Mouse (Mus musculus) CH12.LX (cell line): Measurements from ENCODE around the gene Dnm3. TPM values are rescaled to one million over a fixed set of nuclear protein-coding genes. Genes with fewer than 3 reads are reported as not detected.

ENCODE experiments used
- DNase-seq: peaks from one replicate; pipeline ENCODE4 v3.0.0-alpha.2; 2013; ENCODE audit errors: extremely low read depth
- H3K27ac ChIP-seq: 2 replicates; pipeline ENCODE4 v1.5.1; 2012; ENCODE audit warnings: low read depth, mild to moderate bottlenecking, control low read depth, moderate library complexity; ENCODE audit not compliant: insufficient read depth
- H3K27me3 ChIP-seq: replicated peaks from 2 replicates; pipeline ENCODE3; 2012; ENCODE audit warnings: inconsistent platforms
- H3K36me3 ChIP-seq, 2 experiments: replicated peaks in 1 of 2; 2 replicates each; pipeline versions ENCODE3 to v1.6.1; 2012; ENCODE audit warnings: inconsistent platforms in 1 of 2, low read length in 1 of 2, mild to moderate bottlenecking in 1 of 2, mixed read lengths in 1 of 2, moderate library complexity in 1 of 2; ENCODE audit not compliant: control insufficient read depth in 1 of 2, insufficient read depth in 1 of 2
- H3K4me1 ChIP-seq, 2 experiments: 2 replicates each; pipeline ENCODE4 v1.6.1; 2012; ENCODE audit warnings: inconsistent platforms in 1 of 2, moderate library complexity in 1 of 2; ENCODE audit not compliant: insufficient read depth in 2 of 2, control insufficient read depth in 1 of 2
- H3K4me2 ChIP-seq: 2 replicates; pipeline ENCODE4 v1.6.1; 2012; ENCODE audit warnings: low read depth, mild to moderate bottlenecking, control low read depth; ENCODE audit not compliant: poor library complexity, insufficient read depth, severe bottlenecking
- H3K4me3 ChIP-seq, 3 experiments: fragments of 150-350 bp in 1 of 3; sonication (generic) in 1 of 3; replicated peaks in 1 of 3; 2 replicates each; pipeline versions ENCODE3 to v1.5.1; 2011 to 2012; ENCODE audit warnings: low read depth in 2 of 3, low read length in 2 of 3, mild to moderate bottlenecking in 2 of 3, moderate library complexity in 2 of 3, control low read depth in 1 of 3, improper control_type of control experiment in 1 of 3, inconsistent platforms in 1 of 3, mixed read lengths in 1 of 3; ENCODE audit not compliant: poor library complexity in 1 of 3
- H3K79me2 ChIP-seq: replicated peaks from 2 replicates; pipeline ENCODE4 v1.6.1; 2012; ENCODE audit warnings: mild to moderate bottlenecking, moderate library complexity; ENCODE audit not compliant: control insufficient read depth, poor library complexity, insufficient read depth, severe bottlenecking; ENCODE audit errors: extremely low read depth
- H3K9ac ChIP-seq: 2 replicates; pipeline ENCODE4 v1.6.1; 2012; ENCODE audit warnings: low read depth, mild to moderate bottlenecking, control low read depth, moderate library complexity; ENCODE audit not compliant: insufficient read depth
- H3K9me3 ChIP-seq: replicated peaks from 2 replicates; pipeline ENCODE3; 2012; ENCODE audit warnings: low read length, inconsistent platforms, mixed read lengths
- CHD1 ChIP-seq: IDR thresholded peaks from 2 replicates; pipeline ENCODE4 v1.6.1; 2012; ENCODE audit warnings: low read depth, low read length, improper control_type of control experiment, inconsistent platforms
- CHD2 ChIP-seq: IDR thresholded peaks from 2 replicates; pipeline ENCODE4 v1.6.1; 2011; ENCODE audit warnings: low read length, improper control_type of control experiment
- ETS1 ChIP-seq: conservative IDR thresholded peaks from 2 replicates; pipeline ENCODE4 v1.6.1; 2012; ENCODE audit warnings: low read depth, mild to moderate bottlenecking, inconsistent platforms, low read length, improper control_type of control experiment, moderate library complexity
- HCFC1 ChIP-seq: IDR thresholded peaks from 2 replicates; pipeline ENCODE4 v1.6.1; 2012; ENCODE audit warnings: low read depth, mild to moderate bottlenecking, inconsistent platforms, low read length, improper control_type of control experiment
- JUND ChIP-seq: conservative IDR thresholded peaks from 2 replicates; pipeline ENCODE4 v1.6.1; 2011; ENCODE audit warnings: low read depth, low read length, improper control_type of control experiment
- KAT2A ChIP-seq: IDR thresholded peaks from 2 replicates; pipeline ENCODE4 v1.6.1; 2012; ENCODE audit warnings: low read length, improper control_type of control experiment, inconsistent platforms; ENCODE audit not compliant: insufficient replicate concordance
- MAZ ChIP-seq: IDR thresholded peaks from 2 replicates; pipeline ENCODE4 v1.6.1; 2012; ENCODE audit warnings: low read depth, mild to moderate bottlenecking, inconsistent platforms, low read length, improper control_type of control experiment, moderate library complexity
- MEF2A ChIP-seq: IDR thresholded peaks from 2 replicates; pipeline ENCODE4 v1.6.1; 2014; ENCODE audit warnings: low read depth, mild to moderate bottlenecking, inconsistent platforms, low read length, improper control_type of control experiment, borderline replicate concordance
- MXI1 ChIP-seq: IDR thresholded peaks from 2 replicates; pipeline ENCODE4 v1.6.1; 2011; ENCODE audit warnings: mild to moderate bottlenecking, low read depth, low read length, improper control_type of control experiment
- POLR2A ChIP-seq: IDR thresholded peaks from 2 replicates; pipeline ENCODE4 v1.6.1; 2011; ENCODE audit warnings: low read depth, mild to moderate bottlenecking, improper control_type of control experiment, low read length
- POLR2AphosphoS2 ChIP-seq: IDR thresholded peaks from 2 replicates; pipeline ENCODE4 v1.6.1; 2011; ENCODE audit warnings: low read depth, low read length, improper control_type of control experiment
- UBTF ChIP-seq: IDR thresholded peaks from 2 replicates; pipeline ENCODE4 v1.6.1; 2012; ENCODE audit warnings: low read depth, mild to moderate bottlenecking, inconsistent platforms, low read length, improper control_type of control experiment, moderate library complexity
- USF1 ChIP-seq: IDR thresholded peaks from 2 replicates; pipeline ENCODE4 v1.6.1; 2014; ENCODE audit warnings: low read depth, mild to moderate bottlenecking, inconsistent platforms, low read length, improper control_type of control experiment
- USF2 ChIP-seq: conservative IDR thresholded peaks from 2 replicates; pipeline ENCODE4 v1.6.1; 2011; ENCODE audit warnings: low read depth, low read length, improper control_type of control experiment
- ZKSCAN1 ChIP-seq: IDR thresholded peaks from 2 replicates; pipeline ENCODE4 v1.6.1; 2012; ENCODE audit warnings: low read depth, inconsistent platforms, low read length, improper control_type of control experiment, borderline replicate concordance
- ZMIZ1 ChIP-seq: IDR thresholded peaks from 2 replicates; pipeline ENCODE4 v1.6.1; 2012; ENCODE audit warnings: low read depth, mild to moderate bottlenecking, inconsistent platforms, low read length, improper control_type of control experiment
- dilution Hi-C: fragments of 300-500 bp; cut with MboI; formaldehyde crosslinking; loops from 2 replicates; pipeline ENCODE4 v1.14.3; 2020; ENCODE audit warnings: low sequenced_read_pairs; ENCODE audit not compliant: extremely low pct_unique_long_range_greater_than_20kb, extremely low pct_ligation_motif_present
- in situ Hi-C: fragments of 300-500 bp; cut with MboI; formaldehyde crosslinking; loops from 3 replicates; pipeline ENCODE4 v1.14.3; 2019; ENCODE audit warnings: low sequenced_read_pairs, low pct_ligation_motif_present, low pct_unique_long_range_greater_than_20kb, mixed read lengths
- polyA plus RNA-seq: library from polyadenylated mRNA; unstranded; fragments of >175 nt; gene quantifications from 2 replicates; pipeline ENCODE4 v1.2.1, GENCODE M21; 2012; ENCODE audit warnings: low read depth; ENCODE audit not compliant: insufficient read length
- total RNA-seq, 2 experiments: library from RNA; depleted of rRNA; stranded (reverse); fragments of 300-350 nt in 1 of 2; fragments of >200 nt in 1 of 2; gene quantifications; 2 replicates each; pipeline ENCODE4 v1.2.3; 2012 to 2014

The Dnm3 gene
- total and polyA plus RNA-seq, 3 experiments = 3.6 to 9.5 (median 6.9) TPM

DNA sequence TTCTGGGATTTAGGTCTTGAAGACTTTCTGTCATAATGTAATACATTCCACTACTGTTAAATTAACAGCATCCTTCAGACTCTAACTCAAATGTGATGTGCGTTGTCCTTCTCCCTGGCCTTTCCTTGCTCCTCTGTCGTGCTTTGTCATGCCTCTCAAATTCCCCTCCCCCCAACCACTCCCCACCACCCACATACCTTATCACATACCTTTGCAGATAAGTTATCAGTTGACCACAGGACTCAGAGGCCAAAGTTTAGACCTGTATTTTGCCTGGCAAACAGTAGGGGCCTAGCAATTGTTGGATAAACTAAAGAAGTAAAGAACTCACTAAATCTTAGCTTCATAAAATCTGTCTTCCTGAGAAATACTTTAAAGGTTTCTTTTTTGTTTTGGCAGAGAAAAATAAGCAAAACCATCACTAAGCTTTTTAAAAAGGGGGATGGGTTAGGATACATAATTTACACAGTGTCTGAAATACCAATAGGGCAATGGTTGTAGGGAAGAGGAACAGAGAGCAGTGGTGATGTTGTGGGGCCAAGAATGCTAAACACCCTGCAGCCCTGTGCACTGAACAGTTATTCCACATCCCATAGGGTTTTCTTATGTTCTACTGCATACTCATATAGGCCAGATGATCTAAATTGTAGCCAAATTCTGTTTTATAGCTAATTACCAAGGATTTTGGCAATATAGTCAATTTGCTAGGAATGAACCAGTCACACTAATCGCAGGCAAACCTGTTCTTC is 28.5 kb downstream of the Dnm3 start:
- H3K4me3 ChIP-seq = no peak overlapping the region
- H3K27ac ChIP-seq = no peak overlapping the region
- H3K36me3 ChIP-seq = no peaks in the 10 kb centered on the region
- no peak for TF ChIP-seq USF1
- no peak for TF ChIP-seq POLR2AphosphoS2
- TF ChIP-seq MAZ = no peak
- no peak for TF ChIP-seq ZKSCAN1
- TF ChIP-seq MEF2A = no peak
- no peak for TF ChIP-seq HCFC1
- TF ChIP-seq UBTF = no peak
- no peak for TF ChIP-seq ZMIZ1
- no peak for TF ChIP-seq CHD1
- TF ChIP-seq KAT2A = no peak
- no peak for DNase-seq
- no peak overlapping the region for H3K4me2 ChIP-seq
- no peaks in the 10 kb centered on the region for H3K79me2 ChIP-seq
- H3K4me1 ChIP-seq = no peaks in the 10 kb centered on the region
- no peaks in the 10 kb centered on the region for H3K9me3 ChIP-seq
- dilution Hi-C loops (no loop called here), in situ Hi-C loops (no loop called here)
- H3K9ac ChIP-seq = no peak overlapping the region
- no peaks in the 10 kb centered on the region for H3K27me3 ChIP-seq

DNA sequence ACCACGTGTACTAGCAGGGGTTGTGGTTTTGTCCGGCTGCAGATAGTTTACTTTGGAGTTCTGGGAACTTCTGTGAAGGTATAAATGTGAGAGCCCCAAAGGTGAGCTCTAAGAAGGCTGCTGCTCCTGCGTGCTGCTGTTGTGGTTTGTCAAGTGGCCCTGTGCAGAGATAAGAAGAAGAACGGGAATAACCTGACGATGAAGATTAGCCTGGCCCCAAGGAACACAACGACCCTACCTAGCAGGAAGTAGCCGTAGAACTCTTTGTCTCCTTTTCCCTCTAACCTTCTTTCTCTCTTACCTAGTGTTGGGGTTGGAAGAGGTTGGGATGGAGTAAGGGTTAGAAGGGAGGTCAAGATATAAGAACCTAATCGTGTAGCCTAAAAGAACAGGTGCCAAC is 33.0 kb downstream of the Dnm3 start:
- no peaks in the 10 kb centered on the region for H3K36me3 ChIP-seq
- dilution Hi-C loops = no loop called here
- in situ Hi-C loops = no loop called here
- no peak for DNase-seq
- no peaks in the 10 kb centered on the region for H3K27me3 ChIP-seq
- H3K4me1 ChIP-seq = no peaks in the 10 kb centered on the region
- no peaks in the 10 kb centered on the region for H3K9me3 ChIP-seq
- H3K4me3 ChIP-seq = no peak overlapping the region
- no peak overlapping the region for H3K9ac ChIP-seq
- H3K79me2 ChIP-seq = no peaks in the 10 kb centered on the region
- TF ChIP-seq HCFC1 (no peak), CHD2 (no peak), ZMIZ1 (no peak), ETS1 (no peak), USF2 (no peak), CHD1 (no peak), JUND (no peak), POLR2A (no peak), MAZ (no peak), MXI1 (no peak), KAT2A (no peak)
- H3K27ac ChIP-seq = no peak overlapping the region
- no peak overlapping the region for H3K4me2 ChIP-seq
